Mouse (Mus musculus) brain, embryonic 14.5 days (tissue): ENCODE data around the gene Nphs1.

Experiments used
- CTCF ChIP-seq: fragments of 200-500 bp; IDR thresholded peaks from 2 replicates; pipeline ENCODE4 v1.5.1; 2012; ENCODE audit warnings: inconsistent platforms, mild to moderate bottlenecking, moderate library complexity, borderline replicate concordance; ENCODE audit not compliant: insufficient read depth, insufficient read length; ENCODE audit errors: extremely low read depth
- POLR2A ChIP-seq: fragments of 200-500 bp; IDR thresholded peaks from 2 replicates; pipeline ENCODE4 v1.6.1; 2012; ENCODE audit warnings: mild to moderate bottlenecking, inconsistent platforms, borderline replicate concordance; ENCODE audit not compliant: poor library complexity, insufficient read depth, insufficient read length, severe bottlenecking; ENCODE audit errors: extremely low read depth

- no peak for TF ChIP-seq POLR2A
- TF ChIP-seq CTCF = no peak
These were observed 35.0 kb upstream of the Nphs1 start for GRCm38 (mm10) chr7:30423071-30423641.
